Mouse (Mus musculus) G1E (cell line): ENCODE results near the gene Paqr5. TPM values are rescaled to one million over a fixed set of nuclear protein-coding genes. Genes with fewer than 3 reads are reported as not detected.

Experiments used
- ATAC-seq: 2 replicates; pipeline ENCODE4 v1.8.0; 2016; ENCODE audit warnings: mild to moderate bottlenecking; ENCODE audit not compliant: insufficient number of reproducible peaks, poor library complexity, low FRiP score, severe bottlenecking; ENCODE audit errors: extremely low read depth
- DNase-seq: peaks from one replicate; pipeline ENCODE4 v3.0.0; 2012; ENCODE audit warnings: low spot score
- H3K27me3 ChIP-seq: 2 replicates; pipeline ENCODE4 v1.6.1; 2012; ENCODE audit warnings: mild to moderate bottlenecking, low read length, inconsistent platforms; ENCODE audit not compliant: insufficient read depth
- H3K36me3 ChIP-seq: replicated peaks from 2 replicates; pipeline ENCODE3; 2012; ENCODE audit warnings: mild to moderate bottlenecking, inconsistent platforms
- H3K4me1 ChIP-seq: 2 replicates; pipeline ENCODE4 v1.6.1; 2012; ENCODE audit warnings: low read depth, low read length, inconsistent platforms, mixed read lengths; ENCODE audit not compliant: insufficient read depth
- H3K4me3 ChIP-seq: 2 replicates; pipeline ENCODE4 v1.5.1; 2012; ENCODE audit warnings: low read depth, mild to moderate bottlenecking, inconsistent platforms, low read length, moderate library complexity, mixed read lengths
- H3K9me3 ChIP-seq: replicated peaks from 2 replicates; pipeline ENCODE4 v1.6.1; 2012; ENCODE audit warnings: inconsistent platforms
- CTCF ChIP-seq: IDR thresholded peaks from 2 replicates; pipeline ENCODE4 v1.5.1; 2012; ENCODE audit warnings: low read depth, low read length, inconsistent platforms, mixed read lengths
- GATA1 ChIP-seq: IDR thresholded peaks from 2 replicates; pipeline ENCODE4 v1.6.1; 2012; ENCODE audit warnings: borderline replicate concordance, low read length, inconsistent platforms, mixed read lengths
- GATA2 ChIP-seq: IDR thresholded peaks from 2 replicates; pipeline ENCODE4 v1.6.1; 2012; ENCODE audit warnings: low read depth, low read length, inconsistent platforms, borderline replicate concordance
- POLR2AphosphoS5 ChIP-seq: IDR thresholded peaks from 2 replicates; pipeline ENCODE4 v1.6.1; 2012; ENCODE audit warnings: low read depth, low read length, inconsistent platforms; ENCODE audit not compliant: insufficient replicate concordance
- TAL1 ChIP-seq: conservative IDR thresholded peaks from 2 replicates; pipeline ENCODE4 v1.6.1; 2012; ENCODE audit warnings: low read depth, low read length, inconsistent platforms, mixed read lengths
- polyA plus RNA-seq: library from polyadenylated mRNA; stranded (reverse); fragments of >175 nt; gene quantifications from 2 replicates; pipeline ENCODE4 v1.2.3, GENCODE M21; 2012
- total RNA-seq, 2 experiments: library from RNA; stranded (forward) in 1 of 2; stranded (reverse) in 1 of 2; fragments of 200-1000 nt in 1 of 2; fragments of >200 nt in 1 of 2; fragmentation: Nextera tagmentation in 1 of 2; gene quantifications; 2 replicates each; pipeline ENCODE4 v1.2.3; 2014 to 2017

Paqr5 gene
- total and polyA plus RNA-seq, 3 experiments: 0.22 TPM; not detected in 2

- H3K27me3 ChIP-seq: peaks cover 28% of the 10 kb centered on the region
- ATAC-seq (no peak), DNase-seq (no peak)
- no peaks in the 10 kb centered on the region for H3K9me3 ChIP-seq
- 0 out of 2 replicates have a peak, but pooled peaks cover 3% of the 10 kb centered on the region for H3K4me1 ChIP-seq
- TF ChIP-seq TAL1 (no peak), GATA2 (no peak), CTCF (no peak), POLR2AphosphoS5 (no peak), GATA1 (no peak)
- H3K4me3 ChIP-seq: no peak overlapping the region
- H3K36me3 ChIP-seq: no peaks in the 10 kb centered on the region
Observed at GRCm38 (mm10) chr9:61982940-61983620, 43.6 kb downstream of the Paqr5 start.

DNA sequence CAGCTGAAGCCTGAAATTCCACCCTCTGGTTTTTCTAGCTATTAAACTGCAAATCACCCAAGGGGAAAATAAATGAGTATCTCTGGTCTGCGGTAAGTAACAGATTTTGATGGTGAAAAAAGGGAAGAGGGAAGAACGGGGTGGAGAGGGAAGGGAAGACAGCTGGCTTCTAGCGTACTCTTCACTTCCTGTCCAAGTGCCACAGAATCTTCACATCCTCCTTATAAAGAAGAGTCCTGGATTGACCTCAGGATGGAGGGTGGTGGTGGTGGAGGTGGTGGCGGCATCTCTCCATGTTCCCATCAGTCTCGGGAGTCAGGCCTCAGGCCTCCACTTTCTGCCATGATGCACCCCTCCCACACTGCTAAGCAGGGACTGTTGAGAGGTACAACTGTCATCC is 44.8 kb downstream of the Paqr5 start:
- Histone ChIP-seq H3K4me3 (no peak overlapping the region), H3K4me1 (0 out of 2 replicates have a peak, but pooled peaks cover 3% of the 10 kb centered on the region), H3K36me3 (no peaks in the 10 kb centered on the region), H3K9me3 (no peaks in the 10 kb centered on the region), H3K27me3 (peaks cover 30% of the 10 kb centered on the region)
- no peak for TF ChIP-seq TAL1
- no peak for TF ChIP-seq GATA2
- no peak for TF ChIP-seq GATA1
- no peak for TF ChIP-seq CTCF
- no peak for TF ChIP-seq POLR2AphosphoS5
- DNase-seq: no peak
- no peak for ATAC-seq

DNA sequence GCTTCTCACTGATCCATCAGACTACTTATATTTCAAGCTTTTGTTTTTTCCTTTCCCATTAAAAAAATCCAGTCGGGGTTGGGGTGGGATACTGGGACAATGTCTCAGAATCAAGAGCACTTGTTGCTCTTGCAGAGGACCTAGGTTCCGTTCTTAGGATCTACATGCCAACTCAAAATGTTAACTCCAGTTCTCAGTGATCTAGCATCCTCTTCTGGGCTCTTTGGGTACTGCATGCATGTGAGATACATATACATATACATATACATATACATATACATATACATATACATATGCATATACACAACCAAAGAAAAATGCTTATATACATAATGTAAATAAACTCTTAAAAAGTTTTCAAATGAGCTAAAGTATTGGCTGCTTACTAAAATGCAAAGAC is 46.7 kb downstream of the Paqr5 start:
- Histone ChIP-seq H3K36me3 (no peaks in the 10 kb centered on the region), H3K4me3 (no peak overlapping the region), H3K27me3 (peaks cover 39% of the 10 kb centered on the region), H3K4me1 (no peaks in the 10 kb centered on the region), H3K9me3 (no peaks in the 10 kb centered on the region)
- no peak for ATAC-seq
- DNase-seq: no peak
- TF ChIP-seq GATA1 (no peak), GATA2 (no peak), CTCF (peak; percentile 31; the same call in 1 of the 2 replicates)

DNA sequence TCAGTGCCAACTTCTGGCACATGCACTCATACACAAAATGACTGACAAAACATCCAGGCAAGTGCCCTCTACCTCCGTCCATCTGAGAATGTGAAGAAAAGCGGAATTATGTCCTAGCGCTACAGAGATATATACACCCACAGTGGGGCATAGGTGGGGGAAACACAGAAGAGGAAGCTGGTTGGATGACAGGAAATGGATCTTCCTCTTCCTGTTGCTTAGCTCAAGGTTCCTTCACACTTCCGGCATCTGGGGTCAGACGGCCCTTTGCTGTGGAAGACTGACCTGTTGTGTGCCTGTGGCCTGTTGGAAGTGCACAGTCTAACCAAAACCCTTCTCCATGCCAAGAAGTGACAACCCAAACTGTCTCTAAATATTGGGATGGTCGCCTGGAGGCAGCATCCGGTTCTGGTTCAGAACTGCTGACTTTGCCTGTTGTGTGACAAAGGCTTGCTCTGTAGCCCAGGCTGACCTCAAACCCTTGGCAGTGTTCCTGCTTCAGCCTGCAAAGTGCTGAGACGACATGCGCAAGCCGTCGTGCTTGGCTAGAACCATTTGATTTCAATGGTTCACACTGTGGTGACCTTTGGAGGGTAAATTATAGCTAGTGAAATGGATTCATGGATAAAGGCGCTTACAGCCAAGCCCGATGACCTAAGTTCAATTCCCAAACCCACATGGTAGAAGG is 49.3 kb downstream of the Paqr5 start:
- Histone ChIP-seq H3K4me1 (no peaks in the 10 kb centered on the region), H3K4me3 (no peak overlapping the region), H3K9me3 (no peaks in the 10 kb centered on the region), H3K27me3 (peaks cover 36% of the 10 kb centered on the region), H3K36me3 (no peaks in the 10 kb centered on the region)
- no peak for TF ChIP-seq CTCF
- TF ChIP-seq GATA1: no peak
- no peak for TF ChIP-seq GATA2
- no peak for TF ChIP-seq TAL1
- TF ChIP-seq POLR2AphosphoS5: no peak
- no peak for DNase-seq
- ATAC-seq: no peak

- H3K27me3 ChIP-seq: peaks cover 42% of the 10 kb centered on the region
- no peak overlapping the region for H3K4me3 ChIP-seq
- no peaks in the 10 kb centered on the region for H3K36me3 ChIP-seq
- TF ChIP-seq GATA2: no peak
- TF ChIP-seq TAL1: no peak
- no peak for TF ChIP-seq POLR2AphosphoS5
- no peak for TF ChIP-seq GATA1
- TF ChIP-seq CTCF: no peak
- ATAC-seq: no peak
- no peaks in the 10 kb centered on the region for H3K4me1 ChIP-seq
- H3K9me3 ChIP-seq: no peaks in the 10 kb centered on the region
- no peak for DNase-seq
Observed at GRCm38 (mm10) chr9:61972031-61972430, 54.6 kb downstream of the Paqr5 start.

GRCm38 (mm10) chr9:61971045-61971444 is 55.6 kb downstream of the Paqr5 start:
- Histone ChIP-seq H3K36me3 (no peaks in the 10 kb centered on the region), H3K4me1 (no peaks in the 10 kb centered on the region), H3K9me3 (no peaks in the 10 kb centered on the region), H3K4me3 (no peak overlapping the region), H3K27me3 (peaks cover 42% of the 10 kb centered on the region)
- ATAC-seq (no peak), DNase-seq (no peak)
- TF ChIP-seq POLR2AphosphoS5 (no peak), GATA2 (no peak), GATA1 (no peak), CTCF (no peak), TAL1 (no peak)
